Mouse (Mus musculus): ENCODE measurements at regions not wholly inside any gene's neighbourhood (a gene's known extent, or its start where the extent isn't known, plus 50 kb on each side); places are given as distances from the start of the nearest gene placed in this dataset.

DNA sequence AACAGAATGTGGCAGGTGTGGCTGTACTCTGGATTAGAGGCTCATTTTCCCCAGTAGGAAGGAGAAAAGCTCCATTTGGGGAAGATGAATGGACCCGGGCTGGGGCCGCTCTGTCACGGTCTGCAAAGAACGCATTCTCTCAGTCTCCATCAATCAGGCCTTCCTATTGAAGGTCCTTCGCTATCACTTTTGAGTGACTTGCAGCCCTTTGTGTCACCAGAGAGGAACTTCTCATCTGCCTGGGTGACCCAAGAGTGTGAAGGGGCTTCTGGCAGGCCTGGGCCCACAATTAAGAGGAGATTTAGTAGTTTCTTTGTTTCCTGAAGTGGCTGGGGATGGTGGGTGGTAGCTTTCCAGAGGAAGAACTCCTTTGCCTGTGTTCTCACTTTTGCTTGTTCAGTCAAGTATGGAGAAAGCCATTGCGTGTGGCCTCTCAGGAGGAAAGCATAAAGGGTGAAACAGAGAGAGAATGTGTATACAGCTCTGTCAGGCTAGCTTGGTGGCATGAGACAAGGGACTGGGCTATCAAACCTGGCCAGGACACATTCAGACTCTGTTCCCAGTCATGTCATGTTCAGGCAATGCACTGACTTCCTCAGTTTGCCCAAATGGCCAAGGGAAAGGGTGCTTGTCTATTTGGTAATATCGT is 1374.2 kb downstream of the Gsdmc2 start:
- no peak overlapping the region for H3K9ac ChIP-seq (ENCODE audit: low read depth, low read length)
- no peak for ATAC-seq
- H3K9me3 ChIP-seq (ENCODE audit: control insufficient read depth, low read length) = no peaks in the 10 kb centered on the region
- H3K27ac ChIP-seq (ENCODE audit: low read depth, low read length) = no peak overlapping the region
- WGBS = 23% methylated on average over 7 of the region's 7 CpGs
- no peaks in the 10 kb centered on the region for H3K36me3 ChIP-seq (ENCODE audit: control insufficient read depth, insufficient read depth, low read length)
- H3K4me3 ChIP-seq (ENCODE audit: low read length) = no peak overlapping the region
- no peak overlapping the region for H3K4me2 ChIP-seq (ENCODE audit: low read length)
- H3K27me3 ChIP-seq (replicated peaks; ENCODE audit: control insufficient read depth, insufficient read depth, low read length) = no peaks in the 10 kb centered on the region; the same call in 1 of the 2 replicates
- no peaks in the 10 kb centered on the region for H3K4me1 ChIP-seq (ENCODE audit: control insufficient read depth, insufficient read depth, low read depth, low read length)

DNA sequence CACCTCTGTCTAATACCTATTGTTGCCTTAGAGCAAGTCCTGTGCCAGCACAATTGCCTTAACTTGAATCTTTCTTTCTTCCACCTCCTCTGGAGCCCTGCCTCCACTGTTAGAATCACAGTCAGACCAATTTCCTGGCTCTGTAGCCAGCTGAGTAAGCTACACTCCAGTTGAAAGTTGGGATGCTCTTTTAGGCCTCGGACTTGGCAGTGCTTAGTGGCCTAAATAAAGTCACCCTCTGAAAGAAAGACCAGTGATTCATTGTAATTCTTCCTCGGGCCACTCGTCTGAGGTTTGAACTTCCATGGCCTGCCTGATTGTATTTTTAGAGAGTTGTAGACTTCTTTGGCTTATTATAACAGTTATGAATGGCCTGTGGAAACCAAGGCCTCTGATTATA is 1376.9 kb downstream of the Gsdmc2 start:
- Histone ChIP-seq H3K36me3 (ENCODE audit: control insufficient read depth, insufficient read depth, low read length) (no peaks in the 10 kb centered on the region), H3K4me3 (ENCODE audit: low read length) (no peak overlapping the region), H3K27ac (ENCODE audit: low read depth, low read length) (no peak overlapping the region), H3K4me1 (ENCODE audit: control insufficient read depth, insufficient read depth, low read depth, low read length) (no peaks in the 10 kb centered on the region), H3K9ac (ENCODE audit: low read depth, low read length) (no peak overlapping the region), H3K4me2 (ENCODE audit: low read length) (no peak overlapping the region), H3K9me3 (ENCODE audit: control insufficient read depth, low read length) (no peaks in the 10 kb centered on the region), H3K27me3 (replicated peaks; ENCODE audit: control insufficient read depth, insufficient read depth, low read length) (no peaks in the 10 kb centered on the region; the same call in 1 of the 2 replicates)
- 54% methylated on average over 3 of the region's 3 CpGs for WGBS
- ATAC-seq = no peak

DNA sequence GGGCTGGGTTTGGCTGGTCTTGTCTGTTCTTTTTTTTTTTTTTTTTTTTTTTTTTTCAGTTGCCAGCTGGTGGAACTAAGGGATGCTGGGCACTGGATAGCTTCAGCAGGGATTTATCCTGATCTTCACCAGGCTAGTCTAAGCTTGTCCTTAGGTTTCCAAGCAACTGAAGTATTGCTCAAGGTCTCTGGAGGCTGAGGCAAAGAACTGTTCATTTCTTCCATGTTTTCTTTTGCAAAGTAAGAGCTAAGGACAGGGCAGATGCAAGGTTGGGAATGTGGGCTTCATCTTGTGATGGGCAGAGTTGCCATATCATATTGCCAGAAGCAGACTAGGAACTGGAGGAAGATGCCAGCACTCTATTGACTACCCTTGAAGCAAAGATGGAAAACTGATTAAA is 1378.1 kb downstream of the Gsdmc2 start:
- H3K9ac ChIP-seq (ENCODE audit: low read depth, low read length) = no peak overlapping the region
- H3K27ac ChIP-seq (ENCODE audit: low read depth, low read length) = no peak overlapping the region
- no peak overlapping the region for H3K4me3 ChIP-seq (ENCODE audit: low read length)
- H3K9me3 ChIP-seq (ENCODE audit: control insufficient read depth, low read length) = no peaks in the 10 kb centered on the region
- no peaks in the 10 kb centered on the region; the same call in 1 of the 2 replicates for H3K27me3 ChIP-seq (replicated peaks; ENCODE audit: control insufficient read depth, insufficient read depth, low read length)
- ATAC-seq = no peak
- no peak overlapping the region for H3K4me2 ChIP-seq (ENCODE audit: low read length)
- no peaks in the 10 kb centered on the region for H3K36me3 ChIP-seq (ENCODE audit: control insufficient read depth, insufficient read depth, low read length)
- peaks cover 5% of the 10 kb centered on the region; the same call in 1 of the 2 replicates for H3K4me1 ChIP-seq (ENCODE audit: control insufficient read depth, insufficient read depth, low read depth, low read length)

DNA sequence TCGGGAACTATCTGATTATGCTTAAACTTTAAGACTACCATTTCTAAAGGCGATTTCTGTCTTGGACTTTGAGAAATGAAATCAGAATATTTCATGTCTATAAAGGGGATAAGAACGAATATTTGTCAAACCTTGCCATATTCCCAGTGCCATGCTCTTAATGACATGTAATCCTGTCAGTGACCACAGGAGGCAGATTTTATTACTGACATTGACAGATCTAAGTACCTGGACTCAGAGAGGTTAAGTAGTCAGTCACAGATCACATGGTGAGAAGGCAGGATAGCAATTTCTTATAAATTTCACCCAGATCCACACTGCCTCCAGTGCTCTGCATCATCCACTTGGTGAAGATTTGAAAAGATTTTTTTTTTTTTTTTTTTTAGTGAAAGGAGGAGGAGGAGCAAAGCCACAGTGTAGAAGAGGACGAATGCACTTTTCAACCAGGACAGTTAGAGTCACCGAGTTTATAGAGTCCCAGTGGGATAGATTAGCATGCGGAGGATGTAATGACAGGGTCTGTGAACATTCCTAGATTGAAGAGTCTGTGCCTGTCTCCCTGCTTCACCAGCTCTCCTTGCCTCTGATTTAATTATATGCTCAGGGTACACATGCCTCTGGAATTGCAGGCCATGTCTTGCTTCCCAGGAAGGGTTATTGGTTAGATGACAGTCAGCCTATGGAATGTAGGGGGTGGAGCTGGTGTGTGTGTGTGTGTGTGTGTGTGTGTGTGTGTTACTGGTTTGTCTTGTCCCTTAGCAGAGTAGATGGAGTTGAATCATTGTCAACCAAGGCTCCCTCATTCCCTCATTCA is 1379.7 kb downstream of the Gsdmc2 start:
- Histone ChIP-seq H3K36me3 (ENCODE audit: control insufficient read depth, insufficient read depth, low read length) (no peaks in the 10 kb centered on the region), H3K27me3 (replicated peaks; ENCODE audit: control insufficient read depth, insufficient read depth, low read length) (no peaks in the 10 kb centered on the region), H3K27ac (ENCODE audit: low read depth, low read length) (no peak overlapping the region), H3K4me3 (ENCODE audit: low read length) (no peak overlapping the region), H3K9me3 (ENCODE audit: control insufficient read depth, low read length) (no peaks in the 10 kb centered on the region), H3K9ac (ENCODE audit: low read depth, low read length) (no peak overlapping the region), H3K4me1 (ENCODE audit: control insufficient read depth, insufficient read depth, low read depth, low read length) (peaks cover 5% of the 10 kb centered on the region; the same call in 1 of the 2 replicates), H3K4me2 (ENCODE audit: low read length) (no peak overlapping the region)
- ATAC-seq = no peak
- WGBS = 67% methylated on average over 6 of the region's 6 CpGs

DNA sequence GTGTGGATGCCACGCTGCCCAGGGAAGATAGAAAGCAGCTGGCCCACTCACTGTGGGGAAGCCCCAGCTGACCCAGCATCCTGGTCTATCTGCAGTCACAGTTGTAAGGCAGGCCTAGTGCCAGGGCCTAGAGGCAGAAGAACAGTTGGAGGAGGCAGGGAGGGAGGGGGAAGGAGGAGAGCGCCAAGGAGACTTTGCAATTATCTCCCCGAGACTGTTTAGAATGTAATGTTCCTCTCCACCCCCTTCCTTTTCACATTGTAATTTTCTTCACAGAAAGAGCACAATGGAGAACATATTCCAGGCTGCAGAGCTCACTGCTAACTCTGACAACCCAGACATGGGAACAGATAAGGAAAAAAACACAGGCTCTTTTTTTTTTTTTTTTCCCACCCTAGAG is 1382.3 kb downstream of the Gsdmc2 start:
- Histone ChIP-seq H3K27ac (ENCODE audit: low read depth, low read length) (peak overlapping the region; percentile 48; the same call in 1 of the 2 replicates), H3K4me2 (ENCODE audit: low read length) (no peak overlapping the region), H3K9me3 (ENCODE audit: control insufficient read depth, low read length) (no peaks in the 10 kb centered on the region), H3K27me3 (replicated peaks; ENCODE audit: control insufficient read depth, insufficient read depth, low read length) (no peaks in the 10 kb centered on the region), H3K4me1 (ENCODE audit: control insufficient read depth, insufficient read depth, low read depth, low read length) (peaks cover 5% of the 10 kb centered on the region; the same call in 1 of the 2 replicates), H3K9ac (ENCODE audit: low read depth, low read length) (no peak overlapping the region), H3K4me3 (ENCODE audit: low read length) (no peak overlapping the region), H3K36me3 (ENCODE audit: control insufficient read depth, insufficient read depth, low read length) (no peaks in the 10 kb centered on the region)
- 15% methylated on average over 3 of the region's 3 CpGs for WGBS
- ATAC-seq = peak; percentile 94

DNA sequence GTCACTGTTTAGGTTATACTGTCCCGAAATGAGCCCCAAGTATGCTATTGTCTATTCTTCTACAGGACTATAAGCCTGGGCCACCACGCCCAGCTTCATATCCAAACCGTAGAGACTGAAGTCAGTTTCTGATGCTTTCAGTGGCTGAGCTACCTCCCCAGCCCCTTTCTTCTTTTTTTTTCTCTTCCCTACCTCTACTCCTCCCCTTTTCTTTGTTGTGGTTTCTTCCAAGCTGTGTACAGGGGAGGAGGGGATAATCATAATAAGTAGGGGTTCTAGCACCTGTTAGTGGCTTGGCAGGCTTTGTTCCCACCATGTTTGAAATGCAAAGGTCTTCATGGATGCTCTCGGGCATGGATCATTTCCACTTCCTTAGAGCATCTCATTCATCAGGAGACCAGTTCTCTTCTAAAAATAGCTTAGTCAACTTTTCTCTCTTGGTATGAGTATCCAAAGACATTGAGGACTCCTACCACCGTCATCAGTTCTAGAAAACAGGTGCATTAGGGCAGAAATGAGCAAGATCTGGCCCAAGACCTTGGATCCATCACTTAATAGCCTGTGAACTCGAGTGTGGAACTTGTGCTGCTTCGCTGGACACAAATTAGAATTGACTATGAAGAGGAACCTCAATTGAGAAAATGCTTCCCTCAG is 1383.5 kb downstream of the Gsdmc2 start:
- Histone ChIP-seq H3K9me3 (ENCODE audit: control insufficient read depth, low read length) (no peaks in the 10 kb centered on the region), H3K9ac (ENCODE audit: low read depth, low read length) (no peak overlapping the region), H3K4me1 (ENCODE audit: control insufficient read depth, insufficient read depth, low read depth, low read length) (peaks cover 5% of the 10 kb centered on the region; the same call in 1 of the 2 replicates), H3K36me3 (ENCODE audit: control insufficient read depth, insufficient read depth, low read length) (no peaks in the 10 kb centered on the region), H3K4me3 (ENCODE audit: low read length) (no peak overlapping the region), H3K4me2 (ENCODE audit: low read length) (no peak overlapping the region), H3K27me3 (replicated peaks; ENCODE audit: control insufficient read depth, insufficient read depth, low read length) (no peaks in the 10 kb centered on the region), H3K27ac (ENCODE audit: low read depth, low read length) (no peak overlapping the region)
- 86% methylated on average over 7 of the region's 7 CpGs for WGBS
- no peak for ATAC-seq

DNA sequence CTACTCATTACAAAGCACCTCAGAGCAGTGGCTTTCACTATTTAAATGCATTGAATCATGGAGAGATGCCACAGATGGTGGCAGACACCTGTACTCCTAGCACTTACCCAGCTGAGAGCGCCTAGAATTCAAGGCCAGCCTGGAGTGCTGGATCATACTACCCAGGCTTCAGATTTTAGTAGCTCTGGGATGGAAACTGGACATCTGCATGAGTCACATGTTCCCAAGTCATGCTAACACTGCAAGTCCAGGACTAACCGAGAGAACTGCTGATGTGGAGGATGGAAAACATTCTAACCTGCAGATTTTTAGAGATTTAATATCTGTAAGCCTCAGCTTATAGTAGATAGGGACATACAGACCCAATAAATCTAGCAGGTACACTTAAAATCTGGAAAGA is 1384.3 kb downstream of the Gsdmc2 start:
- no peak overlapping the region for H3K4me3 ChIP-seq (ENCODE audit: low read length)
- H3K36me3 ChIP-seq (ENCODE audit: control insufficient read depth, insufficient read depth, low read length) = no peaks in the 10 kb centered on the region
- H3K9me3 ChIP-seq (ENCODE audit: control insufficient read depth, low read length) = no peaks in the 10 kb centered on the region
- no peak overlapping the region for H3K27ac ChIP-seq (ENCODE audit: low read depth, low read length)
- peaks cover 5% of the 10 kb centered on the region; the same call in 1 of the 2 replicates for H3K4me1 ChIP-seq (ENCODE audit: control insufficient read depth, insufficient read depth, low read depth, low read length)
- no peak overlapping the region for H3K4me2 ChIP-seq (ENCODE audit: low read length)
- WGBS = 79% methylated on average over 2 of the region's 2 CpGs
- H3K27me3 ChIP-seq (replicated peaks; ENCODE audit: control insufficient read depth, insufficient read depth, low read length) = no peaks in the 10 kb centered on the region
- ATAC-seq = no peak
- H3K9ac ChIP-seq (ENCODE audit: low read depth, low read length) = no peak overlapping the region

DNA sequence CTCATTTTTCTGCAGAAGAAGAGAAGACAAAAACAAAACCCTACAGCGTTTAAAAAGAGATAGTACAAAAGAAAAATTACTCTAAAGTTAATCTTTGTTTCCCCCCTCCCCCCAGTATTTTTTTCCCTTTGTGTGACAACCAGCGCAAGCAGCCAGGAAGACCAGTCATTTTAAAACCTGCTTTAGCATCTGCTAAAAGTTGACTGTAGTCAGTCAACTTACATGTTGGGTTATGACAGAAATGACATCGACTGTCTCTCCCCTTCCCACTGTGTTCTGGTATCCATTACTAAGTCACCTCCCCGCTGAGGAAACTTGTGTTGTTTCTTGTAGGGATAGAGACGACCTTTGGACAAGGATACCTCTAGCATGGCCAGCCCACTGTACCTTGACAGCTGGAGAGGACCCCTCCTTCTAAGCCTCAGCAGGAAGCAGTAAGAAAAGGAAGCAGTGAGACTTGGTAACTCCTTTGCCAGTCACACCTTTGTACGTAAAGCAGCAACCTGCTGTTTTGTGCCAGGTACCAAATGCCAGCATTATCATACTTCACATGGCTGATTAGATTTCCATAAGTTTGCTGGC is 1384.9 kb downstream of the Gsdmc2 start:
- 72% methylated on average over 6 of the region's 6 CpGs for WGBS
- Histone ChIP-seq H3K4me3 (ENCODE audit: low read length) (no peak overlapping the region), H3K27ac (ENCODE audit: low read depth, low read length) (no peak overlapping the region), H3K4me1 (ENCODE audit: control insufficient read depth, insufficient read depth, low read depth, low read length) (peaks cover 5% of the 10 kb centered on the region; the same call in 1 of the 2 replicates), H3K36me3 (ENCODE audit: control insufficient read depth, insufficient read depth, low read length) (no peaks in the 10 kb centered on the region), H3K9me3 (ENCODE audit: control insufficient read depth, low read length) (no peaks in the 10 kb centered on the region), H3K27me3 (replicated peaks; ENCODE audit: control insufficient read depth, insufficient read depth, low read length) (no peaks in the 10 kb centered on the region), H3K4me2 (ENCODE audit: low read length) (no peak overlapping the region), H3K9ac (ENCODE audit: low read depth, low read length) (no peak overlapping the region)
- ATAC-seq = no peak

DNA sequence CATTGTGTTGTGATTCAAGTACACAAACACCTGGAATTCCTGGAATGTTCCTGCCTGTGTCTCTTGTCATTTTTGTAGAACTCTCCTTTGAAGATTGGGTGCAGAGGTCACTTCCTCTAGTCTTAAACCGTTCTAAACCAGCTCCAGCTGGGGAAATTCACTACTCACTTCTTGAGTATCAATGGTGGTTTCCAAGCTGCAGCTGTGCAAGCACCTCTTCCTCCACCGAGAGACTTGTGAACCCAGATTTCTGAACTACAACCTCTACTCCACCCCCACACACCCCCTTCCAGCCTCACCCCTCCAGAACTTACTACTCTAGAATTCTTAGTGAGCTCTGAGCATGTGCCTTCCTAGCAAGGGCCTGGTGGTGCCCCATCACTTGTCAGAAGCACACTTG is 1387.0 kb downstream of the Gsdmc2 start:
- Histone ChIP-seq H3K4me1 (ENCODE audit: control insufficient read depth, insufficient read depth, low read depth, low read length) (peaks cover 5% of the 10 kb centered on the region; the same call in 1 of the 2 replicates), H3K27me3 (replicated peaks; ENCODE audit: control insufficient read depth, insufficient read depth, low read length) (no peaks in the 10 kb centered on the region), H3K4me2 (ENCODE audit: low read length) (no peak overlapping the region), H3K9me3 (ENCODE audit: control insufficient read depth, low read length) (no peaks in the 10 kb centered on the region), H3K4me3 (ENCODE audit: low read length) (no peak overlapping the region), H3K36me3 (ENCODE audit: control insufficient read depth, insufficient read depth, low read length) (no peaks in the 10 kb centered on the region), H3K9ac (ENCODE audit: low read depth, low read length) (no peak overlapping the region), H3K27ac (ENCODE audit: low read depth, low read length) (no peak overlapping the region)
- 64% methylated on average over 2 of the region's 2 CpGs for WGBS
- ATAC-seq = no peak
